Mouse (Mus musculus) myocyte (in vitro differentiated cells): ENCODE measurements around the gene Rabep1.

Experiments
- MYOG ChIP-seq, 3 experiments: IDR thresholded peaks; one replicate each; pipeline ENCODE4 v1.6.1; 2011; ENCODE audit warnings: control low read depth in 2 of 3, low read depth in 2 of 3, mild to moderate bottlenecking in 2 of 3; ENCODE audit not compliant: insufficient read length in 2 of 3, control insufficient read depth in 1 of 3, insufficient read depth in 1 of 3
- POLR2A ChIP-seq: IDR thresholded peaks from one replicate; pipeline ENCODE4 v1.6.1; 2011; ENCODE audit warnings: low read depth, mild to moderate bottlenecking, control low read depth, moderate library complexity; ENCODE audit not compliant: insufficient read length
- POLR2AphosphoS2 ChIP-seq: IDR thresholded peaks from one replicate; pipeline ENCODE4 v1.6.1; 2011; ENCODE audit warnings: low read depth, control low read depth; ENCODE audit not compliant: insufficient read length
- REST ChIP-seq: IDR thresholded peaks from one replicate; pipeline ENCODE4 v1.6.1; 2011; ENCODE audit warnings: mild to moderate bottlenecking, control low read depth, moderate library complexity; ENCODE audit not compliant: insufficient read depth, insufficient read length
- TCF12 ChIP-seq: IDR thresholded peaks from one replicate; pipeline ENCODE4 v1.6.1; 2011; ENCODE audit warnings: mild to moderate bottlenecking, control low read depth; ENCODE audit not compliant: poor library complexity, insufficient read depth, severe bottlenecking
- USF1 ChIP-seq: IDR thresholded peaks from one replicate; pipeline ENCODE4 v1.6.1; 2011; ENCODE audit warnings: low read depth, mild to moderate bottlenecking, control low read depth, moderate library complexity

DNA sequence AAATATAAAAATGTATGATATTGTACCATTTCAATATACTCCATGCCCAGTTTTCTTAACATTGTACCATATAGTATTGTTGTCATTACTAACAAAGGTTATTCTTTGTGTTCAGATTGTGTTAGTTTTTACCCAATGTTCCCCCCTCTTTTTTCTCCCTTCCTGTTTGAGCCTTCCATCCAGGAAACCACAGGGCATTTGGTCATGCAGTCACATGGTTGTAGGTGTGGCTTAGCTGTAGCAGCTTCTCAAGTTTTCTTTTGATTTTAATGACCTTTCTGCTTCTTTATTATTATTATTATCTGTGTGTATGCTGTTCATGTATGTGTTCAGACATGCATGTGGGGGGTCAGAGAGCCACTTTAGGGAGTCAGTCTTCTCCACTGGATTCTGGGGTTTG, 47.0 kb downstream of the Rabep1 start:
- TF ChIP-seq POLR2AphosphoS2 (no peak), POLR2A (no peak), MYOG (IDR thresholded peaks at IDR 0.05; ENCODE audit: control insufficient read depth in 1 of 3, insufficient read depth in 1 of 3, insufficient read length in 2 of 3, low read depth in 2 of 3) (no peak), REST (no peak), TCF12 (no peak), USF1 (peak; percentile 41)
